Mouse (Mus musculus) thymus, adult 18-20 months (tissue): ENCODE data around the gene Mpped2.
A peak's percentile ranks its signal among the peaks of the same experiment; 100 is the strongest.

Experiments used
- DNase-seq, 2 experiments: peaks; one replicate each; pipeline ENCODE4 v3.0.0; 2022; ENCODE audit warnings: mixed read lengths in 2 of 2

The Mpped2 gene

GRCm38 (mm10) chr2:106692783-106693701 is at the start of gene Mpped2:
TSS of gene Mpped2 (plus strand) at chr2:106693269.
- DNase-seq = peak in 1 of 2 experiments; percentile 2

- DNase-seq = no peak
Measured at GRCm38 (mm10) chr2:106644782-106645181, 48.3 kb upstream of the Mpped2 start.

GRCm38 (mm10) chr2:106649686-106650570 is 43.1 kb upstream of the Mpped2 start:
- peak in 1 of 2 experiments; percentile 3 for DNase-seq

- DNase-seq = no peak
Measured at GRCm38 (mm10) chr2:106652151-106652550, 40.9 kb upstream of the Mpped2 start.

- DNase-seq = no peak
Measured at GRCm38 (mm10) chr2:106652741-106653140, 40.3 kb upstream of the Mpped2 start.

GRCm38 (mm10) chr2:106653261-106653660 is 39.8 kb upstream of the Mpped2 start:
- no peak for DNase-seq

GRCm38 (mm10) chr2:106655271-106655670 is 37.8 kb upstream of the Mpped2 start:
- no peak for DNase-seq

GRCm38 (mm10) chr2:106665271-106665670 is 27.8 kb upstream of the Mpped2 start:
- DNase-seq = no peak

- DNase-seq = no peak
Measured at GRCm38 (mm10) chr2:106674319-106674718, 18.8 kb upstream of the Mpped2 start.

- DNase-seq = no peak
Measured at GRCm38 (mm10) chr2:106677449-106677848, 15.6 kb upstream of the Mpped2 start.

GRCm38 (mm10) chr2:106679720-106680455 is 13.2 kb upstream of the Mpped2 start:
- DNase-seq = no peak

GRCm38 (mm10) chr2:106683185-106683831 is 9.8 kb upstream of the Mpped2 start:
- DNase-seq = no peak

GRCm38 (mm10) chr2:106683832-106684231 is 9.2 kb upstream of the Mpped2 start:
- no peak for DNase-seq

- no peak for DNase-seq
Measured at GRCm38 (mm10) chr2:106691753-106692363, 1.2 kb upstream of the Mpped2 start.

- no peak for DNase-seq
Measured at GRCm38 (mm10) chr2:106692405-106692782, 675 bp upstream of the Mpped2 start.

GRCm38 (mm10) chr2:106693702-106694566 is 865 bp downstream of the Mpped2 start:
- DNase-seq = no peak

- no peak for DNase-seq
Measured at GRCm38 (mm10) chr2:106694567-106694885, 1.5 kb downstream of the Mpped2 start.

GRCm38 (mm10) chr2:106694886-106695733 is 2.0 kb downstream of the Mpped2 start:
- no peak for DNase-seq

- no peak for DNase-seq
Measured at GRCm38 (mm10) chr2:106695734-106696022, 2.6 kb downstream of the Mpped2 start.

- DNase-seq = no peak
Measured at GRCm38 (mm10) chr2:106696372-106696771, 3.3 kb downstream of the Mpped2 start.
